11 mouse cellular contexts compared by ENCODE assay signal in the genomic region with DNA sequence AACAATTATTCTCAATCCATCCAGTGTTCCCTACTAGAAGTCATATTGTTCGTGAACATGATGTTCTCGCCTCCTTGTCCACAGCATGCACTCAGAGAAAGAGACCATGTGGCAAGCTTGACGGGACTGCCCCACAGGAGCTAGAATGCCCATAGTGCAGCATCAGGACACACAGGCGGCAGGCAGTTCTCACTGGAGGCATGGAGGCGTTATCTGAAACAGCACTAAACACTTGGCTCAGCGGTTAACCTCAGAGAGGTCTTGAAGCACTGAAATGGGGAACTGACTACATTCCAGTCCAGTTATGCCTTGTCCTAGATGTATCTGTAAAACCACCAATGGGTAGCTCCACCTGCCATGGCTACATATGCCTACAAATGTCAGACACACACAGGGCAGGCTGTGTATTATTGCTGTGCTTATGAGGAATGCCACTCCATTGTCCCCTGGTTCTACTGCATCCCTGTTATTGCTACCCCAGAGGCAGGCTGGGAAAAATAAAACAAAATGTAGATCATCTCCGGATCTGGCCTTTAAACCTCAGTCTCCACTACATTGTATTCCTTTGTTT.
DNase-seq lines count a peak whose midpoint lies in the region; ATAC-seq lines count a peak whose summit lies in the region.
"Had no signal": no experiment of that assay in that cellular context is flagged by ENCODE, and none has a peak within 500 bp of the region (broad histone marks: within the 10 kb centered on the region; RNA-seq: fewer than 3 reads in every experiment).

No protein-coding gene starts in this region.

- WGBS in heart, embryonic 15.5 days, result 45% methylated on average over 7 of the region's 7 CpGs
- WGBS in heart, embryonic 10.5 days, result 57% methylated on average over 7 of the region's 7 CpGs
- 85% methylated on average over 7 of the region's 7 CpGs for WGBS in neural tube, embryonic 13.5 days
- WGBS in neural tube, embryonic 15.5 days, result 81% methylated on average over 7 of the region's 7 CpGs
- 20% methylated on average over 7 of the region's 7 CpGs for WGBS in liver, embryonic 16.5 days (ENCODE audit: insufficient replicate concordance)
- WGBS in forebrain, embryonic 14.5 days, result 92% methylated on average over 7 of the region's 7 CpGs

- no peaks in the 10 kb centered on the region for H3K9me3 ChIP-seq in heart, embryonic 15.5 days (replicated peaks)
- no peaks in the 10 kb centered on the region for H3K9me3 ChIP-seq in heart, embryonic 10.5 days
- H3K9me3 ChIP-seq in neural tube, embryonic 13.5 days, result no peaks in the 10 kb centered on the region
- no peaks in the 10 kb centered on the region for H3K9me3 ChIP-seq in neural tube, embryonic 15.5 days (replicated peaks)
- H3K9me3 ChIP-seq in liver, embryonic 16.5 days (replicated peaks; ENCODE audit: control insufficient read depth, low read length), result no peaks in the 10 kb centered on the region
- no peaks in the 10 kb centered on the region for H3K9me3 ChIP-seq in forebrain, embryonic 14.5 days (replicated peaks; ENCODE audit: control insufficient read depth, low read length)
- H3K9me3 ChIP-seq: lung, embryonic 15.5 days had no signal

- ATAC-seq in heart, embryonic 15.5 days (replicated peaks; ENCODE audit: insufficient number of reproducible peaks, insufficient read depth, low FRiP score, low read depth), result 0 out of 2 replicates have a peak, but pooled peaks have one; percentile 60
- ATAC-seq in neural tube, embryonic 13.5 days (ENCODE audit: low read depth), result no peak
- no peak for ATAC-seq in neural tube, embryonic 15.5 days (ENCODE audit: low FRiP score)
- ATAC-seq in liver, embryonic 16.5 days (ENCODE audit: low read depth), result peak; percentile 55; the same call in 1 of the 2 replicates
- no peak for ATAC-seq in forebrain, embryonic 14.5 days

- H3K9ac ChIP-seq in heart, embryonic 15.5 days, result no peak overlapping the region
- no peak overlapping the region for H3K9ac ChIP-seq in neural tube, embryonic 13.5 days
- H3K9ac ChIP-seq in neural tube, embryonic 15.5 days (replicated peaks), result no peak overlapping the region
- H3K9ac ChIP-seq in liver, embryonic 16.5 days (ENCODE audit: low read depth, low read length), result no peak overlapping the region
- no peak overlapping the region for H3K9ac ChIP-seq in forebrain, embryonic 14.5 days (ENCODE audit: low read length)
- H3K9ac ChIP-seq: lung, embryonic 15.5 days had no signal

- H3K4me2 ChIP-seq in heart, embryonic 15.5 days, result no peak overlapping the region
- H3K4me2 ChIP-seq in neural tube, embryonic 13.5 days, result no peak overlapping the region
- no peak overlapping the region for H3K4me2 ChIP-seq in neural tube, embryonic 15.5 days
- no peak overlapping the region for H3K4me2 ChIP-seq in liver, embryonic 16.5 days (ENCODE audit: low read depth, low read length)
- H3K4me2 ChIP-seq in forebrain, embryonic 14.5 days (ENCODE audit: low read length), result no peak overlapping the region
- H3K4me2 ChIP-seq: lung, embryonic 15.5 days had no signal

- no peak overlapping the region for H3K4me3 ChIP-seq in heart, embryonic 15.5 days
- no peak overlapping the region for H3K4me3 ChIP-seq in heart, embryonic 10.5 days
- H3K4me3 ChIP-seq in neural tube, embryonic 13.5 days, result no peak overlapping the region
- H3K4me3 ChIP-seq in neural tube, embryonic 15.5 days (replicated peaks), result no peak overlapping the region
- no peak overlapping the region for H3K4me3 ChIP-seq in liver, embryonic 16.5 days (ENCODE audit: low read depth, low read length)
- no peak overlapping the region for H3K4me3 ChIP-seq in forebrain, embryonic 14.5 days (ENCODE audit: low read depth, low read length)
- H3K4me3 ChIP-seq: erythroblast, embryonic 14.5 days; lung, embryonic 15.5 days had no signal

- H3K4me1 ChIP-seq in heart, embryonic 15.5 days (replicated peaks), result peaks cover 12% of the 10 kb centered on the region
- peaks cover 18% of the 10 kb centered on the region for H3K4me1 ChIP-seq in heart, embryonic 10.5 days
- peaks cover 21% of the 10 kb centered on the region for H3K4me1 ChIP-seq in neural tube, embryonic 13.5 days (replicated peaks)
- H3K4me1 ChIP-seq in neural tube, embryonic 15.5 days, result peaks cover 19% of the 10 kb centered on the region
- peaks cover 4% of the 10 kb centered on the region for H3K4me1 ChIP-seq in liver, embryonic 16.5 days (ENCODE audit: control insufficient read depth, low read depth, low read length)
- peaks cover 4% of the 10 kb centered on the region; the same call in 1 of the 2 replicates for H3K4me1 ChIP-seq in forebrain, embryonic 14.5 days (ENCODE audit: control insufficient read depth, insufficient read depth, low read length)

- H3K27me3 ChIP-seq in heart, embryonic 15.5 days, result no peaks in the 10 kb centered on the region
- no peaks in the 10 kb centered on the region for H3K27me3 ChIP-seq in heart, embryonic 10.5 days (ENCODE audit: insufficient read depth, poor library complexity, severe bottlenecking)
- H3K27me3 ChIP-seq in neural tube, embryonic 13.5 days, result no peaks in the 10 kb centered on the region
- H3K27me3 ChIP-seq in neural tube, embryonic 15.5 days (replicated peaks), result no peaks in the 10 kb centered on the region
- H3K27me3 ChIP-seq in liver, embryonic 16.5 days (ENCODE audit: control insufficient read depth, insufficient read depth, low read depth, low read length), result no peaks in the 10 kb centered on the region
- no peaks in the 10 kb centered on the region for H3K27me3 ChIP-seq in forebrain, embryonic 14.5 days (replicated peaks; ENCODE audit: control insufficient read depth, insufficient read depth, low read length)
- H3K27me3 ChIP-seq: lung, embryonic 15.5 days had no signal

- H3K36me3 ChIP-seq in heart, embryonic 15.5 days, result no peaks in the 10 kb centered on the region
- H3K36me3 ChIP-seq in heart, embryonic 10.5 days, result no peaks in the 10 kb centered on the region
- no peaks in the 10 kb centered on the region for H3K36me3 ChIP-seq in neural tube, embryonic 13.5 days
- no peaks in the 10 kb centered on the region for H3K36me3 ChIP-seq in neural tube, embryonic 15.5 days
- H3K36me3 ChIP-seq in liver, embryonic 16.5 days (ENCODE audit: control insufficient read depth, insufficient read depth), result no peaks in the 10 kb centered on the region
- H3K36me3 ChIP-seq in forebrain, embryonic 14.5 days (ENCODE audit: control insufficient read depth, insufficient read depth, low read length), result no peaks in the 10 kb centered on the region
- H3K36me3 ChIP-seq: lung, embryonic 15.5 days had no signal

- DNase-seq in heart, embryonic 10.5 days (ENCODE audit: low spot score), result no peak
- no peak for DNase-seq in right cerebral cortex, adult 18-20 months
- no peak for DNase-seq in thymus, postnatal 10 days (ENCODE audit: low spot score in 2 of 2)
- DNase-seq in forebrain, embryonic 14.5 days (ENCODE audit: low spot score), result no peak
- DNase-seq: kidney, adult 11 months had no signal

- H3K27ac ChIP-seq in heart, embryonic 15.5 days, result no peak overlapping the region
- H3K27ac ChIP-seq in heart, embryonic 10.5 days, result no peak overlapping the region
- H3K27ac ChIP-seq in neural tube, embryonic 13.5 days (replicated peaks), result 0 out of 2 replicates have a peak overlapping the region, but pooled peaks have one; percentile 10
- no peak overlapping the region for H3K27ac ChIP-seq in neural tube, embryonic 15.5 days (replicated peaks)
- no peak overlapping the region for H3K27ac ChIP-seq in liver, embryonic 16.5 days (ENCODE audit: low read length)
- H3K27ac ChIP-seq in forebrain, embryonic 14.5 days (ENCODE audit: low read depth, low read length), result no peak overlapping the region
- H3K27ac ChIP-seq: lung, embryonic 15.5 days had no signal

Comparison
In these comparisons a context has a peak if more than half of its experiments do, and no peak if none do; other contexts are left out.
1. ATAC-seq: peak in heart, embryonic 15.5 days (single experiment) and liver, embryonic 16.5 days (single experiment); none in neural tube, embryonic 13.5 days (single experiment), neural tube, embryonic 15.5 days (single experiment) and forebrain, embryonic 14.5 days (single experiment).